Mouse (Mus musculus): Measurements from ENCODE around the gene Coq5.
A peak's percentile ranks its signal among the peaks of the same experiment; 100 is the strongest.

Coq5 gene

GRCm38 (mm10) chr5:115279226-115280049 is at the start of gene Coq5:
Coq5 (plus strand) TSS chr5:115279666.
- DNase-seq = peak; percentile 90 to 93

GRCm38 (mm10) chr5:115230830-115231551 is 48.5 kb upstream of the Coq5 start:
- DNase-seq = no peak

GRCm38 (mm10) chr5:115231552-115232120 is 47.8 kb upstream of the Coq5 start:
- DNase-seq = no peak

- no peak for DNase-seq
These were observed 47.0 kb upstream of the Coq5 start for GRCm38 (mm10) chr5:115232516-115232915.

GRCm38 (mm10) chr5:115233031-115233780 is 46.3 kb upstream of the Coq5 start:
- no peak for DNase-seq

GRCm38 (mm10) chr5:115234519-115234918 is 44.9 kb upstream of the Coq5 start:
- no peak for DNase-seq

GRCm38 (mm10) chr5:115235323-115235771 is 44.1 kb upstream of the Coq5 start:
- peak; percentile 53 to 78 for DNase-seq

- peak; percentile 90 to 98 for DNase-seq
These were observed 43.6 kb upstream of the Coq5 start, which contains the start of gene Pop5 for GRCm38 (mm10) chr5:115235786-115236263. Pop5 (plus strand) TSS chr5:115235836.

GRCm38 (mm10) chr5:115237803-115238728 is 41.4 kb upstream of the Coq5 start:
- DNase-seq = peak; percentile 94 to 97

GRCm38 (mm10) chr5:115238729-115239195 is 40.7 kb upstream of the Coq5 start:
- DNase-seq = peak in 1 of 2 experiments; percentile 38

- DNase-seq = no peak
These were observed 39.3 kb upstream of the Coq5 start for GRCm38 (mm10) chr5:115240191-115240590.

- no peak for DNase-seq
These were observed 24.0 kb upstream of the Coq5 start for GRCm38 (mm10) chr5:115255472-115255871.

- DNase-seq = peak in 1 of 2 experiments; percentile 33
These were observed 22.4 kb upstream of the Coq5 start for GRCm38 (mm10) chr5:115256909-115257546.

- no peak for DNase-seq
These were observed 19.1 kb upstream of the Coq5 start for GRCm38 (mm10) chr5:115260356-115260755.

- no peak for DNase-seq
These were observed 18.3 kb upstream of the Coq5 start for GRCm38 (mm10) chr5:115261141-115261540.

GRCm38 (mm10) chr5:115261880-115262279 is 17.6 kb upstream of the Coq5 start:
- DNase-seq = no peak

GRCm38 (mm10) chr5:115262502-115263291 is 16.8 kb upstream of the Coq5 start:
- no peak for DNase-seq

GRCm38 (mm10) chr5:115266340-115266739 is 13.1 kb upstream of the Coq5 start:
- DNase-seq = no peak

GRCm38 (mm10) chr5:115266787-115267468 is 12.5 kb upstream of the Coq5 start:
- no peak for DNase-seq

All from kidney, postnatal 25 days (tissue).